Mouse (Mus musculus) lung, postnatal 0 days (tissue): Measurements from ENCODE around the gene Lgr4. TPM values are rescaled to one million over a fixed set of nuclear protein-coding genes. Genes with fewer than 3 reads are reported as not detected.

ENCODE experiments used
- ATAC-seq: fragments of 200-750 bp; cut with Nextera tagmentation; 2 replicates; pipeline ENCODE4 v1.8.0; 2017; ENCODE audit warnings: moderate library complexity
- DNase-seq: peaks from one replicate; pipeline ENCODE4 v3.0.0-alpha.2; 2016; ENCODE audit warnings: low spot score
- H3K27ac ChIP-seq: fragments of 300-500 bp; sonication (generic); 2 replicates; pipeline ENCODE4 v1.5.1; 2014; ENCODE audit warnings: antibody characterized with exemption, mild to moderate bottlenecking, low read length, mixed read lengths
- H3K27me3 ChIP-seq: fragments of 300-500 bp; sonication (generic); replicated peaks from 2 replicates; pipeline ENCODE4 v1.6.1; 2014; ENCODE audit warnings: low read length, mixed read lengths; ENCODE audit not compliant: insufficient read depth
- H3K36me3 ChIP-seq: fragments of 300-500 bp; sonication (generic); 2 replicates; pipeline ENCODE4 v1.6.1; 2014; ENCODE audit warnings: low read length, mixed read lengths; ENCODE audit not compliant: insufficient read depth
- H3K4me1 ChIP-seq: fragments of 300-500 bp; sonication (generic); 2 replicates; pipeline ENCODE4 v1.6.1; 2014; ENCODE audit warnings: antibody characterized with exemption, low read depth, low read length, mixed read lengths; ENCODE audit not compliant: insufficient read depth
- H3K4me2 ChIP-seq: fragments of 300-500 bp; sonication (generic); replicated peaks from 2 replicates; pipeline ENCODE4 v1.6.1; 2014; ENCODE audit warnings: low read depth, mild to moderate bottlenecking, low read length, moderate library complexity, mixed read lengths
- H3K4me3 ChIP-seq: fragments of 300-500 bp; sonication (generic); 2 replicates; pipeline ENCODE4 v1.5.1; 2014; ENCODE audit warnings: low read depth, low read length
- H3K9ac ChIP-seq: fragments of 300-500 bp; sonication (generic); replicated peaks from 2 replicates; pipeline ENCODE4 v1.6.1; 2014; ENCODE audit warnings: low read depth, mild to moderate bottlenecking
- H3K9me3 ChIP-seq: fragments of 300-500 bp; sonication (generic); 2 replicates; pipeline ENCODE4 v1.6.1; 2016; ENCODE audit warnings: low read length, mixed read lengths
- CTCF ChIP-seq: IDR thresholded peaks from 2 replicates; pipeline ENCODE4 v1.5.1; 2016; ENCODE audit warnings: antibody characterized with exemption, mild to moderate bottlenecking
- EP300 ChIP-seq: IDR thresholded peaks from 2 replicates; pipeline ENCODE4 v1.6.1; 2016; ENCODE audit warnings: antibody characterized with exemption, mild to moderate bottlenecking, control low read depth
- WGBS: fragments of 180-500 bp; shearing (Covaris S2); extraction: QIAGEN DNeasy Blood & Tissue Kit; methylation state at CpG from one replicate; pipeline ENCODE4 v1.1.7; 2014; 5-methylcytosine and 5-hydroxymethylcytosine counted together
- polyA plus RNA-seq: library from polyadenylated mRNA; unstranded; fragments of >200 nt; fragmentation: Nextera tagmentation; extraction: Ambion mirVana; gene quantifications from 2 replicates; pipeline ENCODE4 v1.2.1, GENCODE M21; 2015

Lgr4 gene
- polyA plus RNA-seq, 1 experiment from 2014 or later, result 1.8 TPM

GRCm38 (mm10) chr2:110007423-110008267 is 90.2 kb downstream of the Lgr4 start:
- WGBS, result 82% methylated on average over 10 of the region's 10 CpGs
- H3K4me1 ChIP-seq, result no peaks in the 10 kb centered on the region
- ATAC-seq (no peak), DNase-seq (peak; percentile 16)
- no peak overlapping the region for H3K4me3 ChIP-seq
- H3K4me2 ChIP-seq, result no peak overlapping the region
- H3K27me3 ChIP-seq, result no peaks in the 10 kb centered on the region
- TF ChIP-seq CTCF, result no peak
- TF ChIP-seq EP300, result no peak
- no peaks in the 10 kb centered on the region for H3K9me3 ChIP-seq
- no peak overlapping the region for H3K27ac ChIP-seq
- no peak overlapping the region for H3K9ac ChIP-seq
- no peaks in the 10 kb centered on the region for H3K36me3 ChIP-seq

GRCm38 (mm10) chr2:110009449-110009848 is 92.0 kb downstream of the Lgr4 start:
- Histone ChIP-seq H3K4me3 (no peak overlapping the region), H3K27me3 (no peaks in the 10 kb centered on the region), H3K36me3 (no peaks in the 10 kb centered on the region), H3K4me2 (no peak overlapping the region), H3K4me1 (no peaks in the 10 kb centered on the region), H3K27ac (no peak overlapping the region), H3K9ac (no peak overlapping the region), H3K9me3 (no peaks in the 10 kb centered on the region)
- ATAC-seq, result no peak
- DNase-seq, result no peak
- no peak for TF ChIP-seq CTCF
- TF ChIP-seq EP300, result no peak

GRCm38 (mm10) chr2:110012184-110012725 is 94.8 kb downstream of the Lgr4 start:
- no peaks in the 10 kb centered on the region for H3K36me3 ChIP-seq
- TF ChIP-seq EP300 (no peak), CTCF (no peak)
- ATAC-seq (no peak), DNase-seq (no peak)
- H3K4me3 ChIP-seq, result no peak overlapping the region
- H3K4me2 ChIP-seq, result no peak overlapping the region
- H3K9ac ChIP-seq, result no peak overlapping the region
- H3K9me3 ChIP-seq, result no peaks in the 10 kb centered on the region
- no peaks in the 10 kb centered on the region for H3K27me3 ChIP-seq
- WGBS, result 77% methylated on average over 13 of the region's 13 CpGs
- H3K4me1 ChIP-seq, result no peaks in the 10 kb centered on the region
- H3K27ac ChIP-seq, result no peak overlapping the region

GRCm38 (mm10) chr2:110017087-110017486 is 99.6 kb downstream of the Lgr4 start:
- 41% methylated on average over 7 of the region's 7 CpGs for WGBS
- Histone ChIP-seq H3K4me2 (peak overlapping the region; percentile 75), H3K27ac (no peak overlapping the region), H3K4me1 (peaks cover 4% of the 10 kb centered on the region; the same call in 1 of the 2 replicates), H3K4me3 (peak overlapping the region; percentile 82), H3K9me3 (no peaks in the 10 kb centered on the region), H3K9ac (no peak overlapping the region), H3K27me3 (no peaks in the 10 kb centered on the region), H3K36me3 (no peaks in the 10 kb centered on the region)
- DNase-seq (no peak), ATAC-seq (no peak)
- TF ChIP-seq EP300 (no peak), CTCF (no peak)

- H3K4me1 ChIP-seq, result peaks cover 4% of the 10 kb centered on the region; the same call in 1 of the 2 replicates
- TF ChIP-seq EP300 (no peak), CTCF (0 out of 2 replicates have a peak, but pooled peaks have one; percentile 2)
- ATAC-seq (peak; percentile 100), DNase-seq (peak; percentile 96)
- H3K27ac ChIP-seq, result no peak within 1 kb of the TSS
- H3K36me3 ChIP-seq, result no peaks in the 10 kb centered on the region
- H3K4me2 ChIP-seq, result peak within 1 kb of the TSS; percentile 75
- no peaks in the 10 kb centered on the region for H3K9me3 ChIP-seq
- H3K4me3 ChIP-seq, result peak within 1 kb of the TSS; percentile 82
- H3K27me3 ChIP-seq, result no peaks in the 10 kb centered on the region
- 1% methylated on average over 54 of the region's 55 CpGs for WGBS
- peak within 1 kb of the TSS; percentile 58 for H3K9ac ChIP-seq
Measured at GRCm38 (mm10) chr2:110017616-110018505, 100.4 kb downstream of the Lgr4 start, which contains the start of gene Ccdc34. Ccdc34 (plus strand) TSS chr2:110017817.

- no peak overlapping the region for H3K27ac ChIP-seq
- DNase-seq, result no peak
- no peak overlapping the region for H3K9ac ChIP-seq
- H3K4me3 ChIP-seq, result no peak overlapping the region
- H3K4me1 ChIP-seq, result peaks cover 4% of the 10 kb centered on the region; the same call in 1 of the 2 replicates
- H3K36me3 ChIP-seq, result no peaks in the 10 kb centered on the region
- ATAC-seq, result no peak
- no peaks in the 10 kb centered on the region for H3K27me3 ChIP-seq
- 90% methylated on average over 4 of the region's 4 CpGs for WGBS
- no peak overlapping the region for H3K4me2 ChIP-seq
- H3K9me3 ChIP-seq, result no peaks in the 10 kb centered on the region
- TF ChIP-seq CTCF (no peak), EP300 (no peak)
Measured at GRCm38 (mm10) chr2:110019656-110020055, 102.2 kb downstream of the Lgr4 start.
